Mouse (Mus musculus): ENCODE results near the gene Nr2f1.

Nr2f1 gene

DNA sequence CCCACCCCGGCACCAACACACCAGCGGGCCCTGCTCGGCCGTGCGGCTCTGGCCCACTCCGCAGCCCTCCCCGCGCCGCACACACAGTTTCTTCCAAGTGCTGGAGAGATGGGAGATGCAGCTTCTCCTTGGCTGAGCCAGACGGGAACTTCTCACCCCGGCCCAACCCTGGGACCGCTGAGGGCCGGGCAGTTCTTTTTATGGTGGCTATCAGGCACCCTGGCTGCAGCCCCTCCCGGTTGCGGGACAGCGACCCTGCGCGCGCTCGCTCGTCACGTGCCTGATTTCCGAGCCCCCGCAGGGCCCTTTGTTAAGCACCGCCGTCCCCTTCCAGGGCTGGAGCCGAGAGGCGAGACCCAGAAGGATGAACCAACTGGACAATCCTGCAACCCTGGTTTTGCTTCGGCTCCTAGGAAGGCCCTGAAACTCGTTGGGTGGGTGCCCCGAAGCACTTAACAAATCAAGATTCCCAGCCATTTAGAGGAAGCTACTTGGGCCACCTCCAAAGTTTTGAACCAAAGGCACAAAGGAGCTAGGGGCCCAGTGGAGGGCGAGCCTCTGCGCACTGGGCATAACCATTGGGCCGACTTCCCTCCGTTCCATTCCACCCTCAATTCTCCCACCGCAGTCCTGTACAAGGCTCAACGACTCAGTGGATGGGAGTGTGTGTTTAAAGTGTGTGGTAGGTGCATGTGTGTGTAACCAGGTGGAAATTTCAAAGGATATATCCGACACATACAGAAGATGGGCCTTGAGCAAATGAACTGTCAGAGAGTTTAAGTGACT lies 20.1 kb downstream of the Nr2f1 start:
- DNase-seq (ENCODE audit: low read depth, low spot score): peak; percentile 42

DNA sequence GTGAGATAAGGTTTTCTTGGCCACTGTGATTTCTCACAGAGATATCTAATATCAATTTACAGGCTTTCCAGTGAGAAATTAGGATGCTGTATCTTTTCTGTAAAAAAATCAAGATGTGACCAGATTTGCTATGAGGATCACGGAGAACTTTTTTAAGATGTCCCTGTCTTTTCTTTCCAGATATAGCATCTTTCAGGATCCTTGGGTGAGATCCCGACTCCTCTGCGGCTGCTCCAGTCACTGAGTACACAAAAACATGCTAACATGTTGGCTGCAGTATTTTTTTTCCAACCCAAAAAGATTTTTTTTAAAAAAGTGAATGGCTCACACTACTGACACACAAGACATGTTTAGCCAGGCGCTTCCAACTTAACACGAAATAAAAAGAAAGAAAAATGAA lies 20.8 kb downstream of the Nr2f1 start:
- no peak for DNase-seq (ENCODE audit: low read depth, low spot score)

DNA sequence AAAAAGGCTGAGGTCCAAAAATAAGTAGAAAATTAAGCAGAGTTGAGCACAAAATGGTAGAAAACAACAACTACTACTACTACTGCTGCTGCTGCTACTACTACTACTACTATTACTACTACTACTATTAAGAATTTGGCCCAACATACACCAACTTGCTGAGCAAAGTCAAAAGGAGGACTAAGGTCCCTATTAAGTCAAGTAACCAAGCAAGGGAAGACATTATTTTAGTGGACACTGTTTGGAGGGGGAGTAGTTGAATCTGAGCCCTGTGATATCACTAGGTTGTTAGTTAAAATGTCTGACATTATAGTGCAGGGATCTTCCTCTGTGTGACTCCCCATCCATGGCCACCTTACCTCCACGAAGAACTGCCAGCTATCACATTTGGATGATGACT lies 21.5 kb downstream of the Nr2f1 start:
- no peak for DNase-seq (ENCODE audit: low read depth, low spot score)

DNA sequence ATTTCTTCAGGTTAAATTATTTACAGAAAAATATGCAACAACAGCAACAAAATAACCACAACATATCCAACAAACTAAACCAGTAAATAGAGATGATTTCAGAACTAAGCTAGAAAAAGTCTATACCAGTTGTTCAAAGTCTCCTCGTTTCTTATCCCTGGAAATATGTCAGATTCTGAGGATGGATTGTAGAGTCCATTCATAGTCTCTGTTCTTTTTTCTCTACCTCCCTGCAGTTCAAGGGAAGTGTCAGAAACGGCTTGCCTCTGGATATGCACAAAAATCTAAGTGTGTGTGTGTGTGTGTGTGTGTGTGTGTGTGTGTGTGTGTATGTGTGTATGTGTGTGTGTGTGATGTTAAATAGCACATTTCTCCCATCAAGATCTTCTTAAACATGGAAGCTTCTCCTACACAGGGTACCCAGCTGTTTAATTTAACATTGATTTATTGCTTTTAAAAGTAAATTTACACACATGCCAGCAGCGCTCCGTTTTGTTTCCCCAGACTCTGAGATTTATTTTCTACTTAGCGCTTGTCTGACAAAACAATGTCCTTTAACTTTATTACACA lies 22.1 kb downstream of the Nr2f1 start:
- DNase-seq (ENCODE audit: low read depth, low spot score): no peak

DNA sequence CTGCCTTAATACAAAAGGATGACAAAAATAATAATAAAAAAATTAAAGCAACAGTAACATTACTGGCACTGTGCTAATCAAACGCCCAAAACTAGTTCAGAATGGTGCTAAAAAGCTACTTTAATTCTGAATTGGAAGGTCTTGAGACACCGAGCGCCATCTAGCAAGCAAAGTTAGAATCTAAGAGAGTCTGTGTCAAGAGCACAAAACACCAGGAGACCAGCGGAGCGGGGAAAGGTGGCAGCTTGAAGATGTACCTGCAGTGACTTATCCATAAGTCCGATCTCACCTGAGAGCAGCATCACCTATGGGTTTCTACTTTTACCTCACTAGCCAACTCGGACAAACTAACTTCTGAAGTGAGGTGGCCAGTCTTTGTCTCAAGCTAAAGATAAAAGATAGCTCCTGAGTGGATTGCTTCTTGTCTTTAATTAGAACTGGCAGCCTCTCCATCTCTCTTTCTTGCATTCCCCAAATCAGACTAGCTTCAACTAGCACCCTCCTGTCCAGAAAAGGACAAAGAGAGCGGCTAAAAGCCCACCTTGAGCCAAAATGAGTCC lies 23.7 kb downstream of the Nr2f1 start:
- DNase-seq (ENCODE audit: low read depth, low spot score): peak; percentile 29

DNA sequence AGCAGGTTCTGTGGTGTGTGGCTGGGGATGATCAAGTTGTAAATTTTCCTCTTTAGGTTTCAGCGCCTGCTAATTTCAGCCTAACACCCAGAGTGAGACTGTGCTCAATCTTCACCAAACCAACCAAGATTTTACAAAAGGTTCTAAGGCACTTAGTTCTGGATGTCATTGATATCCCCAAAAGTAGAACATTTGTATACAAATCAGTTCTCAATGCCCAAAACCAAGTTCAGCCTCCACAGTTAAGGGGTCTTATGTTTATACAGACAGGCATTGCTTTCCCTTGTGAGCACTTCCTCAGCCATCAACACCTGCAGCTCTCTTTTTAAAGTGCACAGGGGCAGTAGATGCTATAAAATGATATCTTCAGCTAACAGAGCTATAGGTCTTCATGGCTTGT lies 24.7 kb downstream of the Nr2f1 start:
- DNase-seq (ENCODE audit: low read depth, low spot score): no peak

DNA sequence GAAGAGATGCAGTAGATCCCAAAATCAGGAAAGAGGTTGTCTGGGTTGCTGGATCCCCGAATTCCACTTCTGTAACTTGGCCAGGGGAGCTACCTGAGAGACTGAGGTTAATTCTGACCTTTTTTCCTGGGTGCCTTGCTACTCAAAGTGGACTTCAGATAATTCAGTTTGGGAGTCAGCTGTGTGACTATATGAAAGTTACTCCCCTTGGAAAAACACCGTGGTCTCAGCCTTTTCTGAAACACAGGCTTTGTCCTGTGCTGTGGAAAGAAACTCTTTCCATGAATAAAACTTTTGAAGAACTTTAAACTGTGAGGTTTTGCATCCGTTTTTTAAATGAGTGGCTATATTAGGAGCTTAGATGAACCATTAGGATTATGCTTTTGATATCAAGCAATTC lies 25.4 kb downstream of the Nr2f1 start:
- no peak for DNase-seq (ENCODE audit: low read depth, low spot score)

DNA sequence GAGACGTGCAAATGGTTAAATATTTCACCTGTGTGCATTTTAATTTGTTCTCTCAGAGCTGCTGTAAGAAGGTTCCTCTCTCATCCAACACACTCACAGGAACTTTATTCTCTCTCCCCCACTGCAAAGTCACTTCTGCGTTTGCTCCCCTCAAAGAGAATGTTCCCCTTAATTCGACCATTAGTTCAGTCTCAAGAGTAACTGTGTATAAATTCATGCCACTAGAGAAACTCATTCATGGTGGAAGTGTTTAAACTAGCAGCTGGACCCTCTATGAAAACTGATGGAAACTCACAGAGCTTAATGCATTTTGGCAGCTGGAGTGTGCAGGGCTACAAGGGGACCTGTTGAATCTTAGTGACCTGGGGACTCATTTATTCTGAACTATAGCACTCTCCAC lies 26.7 kb downstream of the Nr2f1 start:
- no peak for DNase-seq (ENCODE audit: low read depth, low spot score)

DNA sequence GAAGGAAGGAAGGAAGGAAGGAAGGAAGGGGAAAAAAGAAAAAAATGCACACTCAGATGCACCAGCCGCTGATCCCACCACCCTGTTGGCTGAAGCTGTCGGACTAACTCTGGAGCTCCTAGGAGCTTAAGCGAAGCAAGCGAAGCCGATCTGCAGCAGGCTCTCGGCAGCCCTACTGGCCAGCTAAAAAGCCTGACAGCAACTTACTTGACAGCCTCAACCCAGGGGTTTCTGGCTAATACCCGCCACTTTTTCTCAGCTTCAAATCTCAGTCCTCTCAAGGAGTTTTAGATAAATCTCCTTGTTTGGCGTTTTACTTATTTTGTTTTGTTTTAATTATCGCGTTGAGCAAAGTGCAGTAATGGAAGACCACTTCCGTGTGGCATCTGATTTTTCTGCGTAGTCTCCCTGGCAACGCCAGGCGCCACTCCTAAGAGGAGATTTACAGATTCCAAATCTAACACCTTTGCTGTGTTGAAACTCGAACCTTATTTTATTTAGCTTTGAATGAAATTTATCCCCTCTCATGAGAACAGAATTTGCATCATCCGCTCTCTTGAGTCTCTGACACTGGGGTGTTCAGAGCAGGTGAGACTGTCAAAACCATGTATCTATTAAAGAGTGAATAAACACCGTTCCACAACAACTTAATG lies 27.4 kb downstream of the Nr2f1 start:
- DNase-seq (ENCODE audit: low read depth, low spot score): no peak

DNA sequence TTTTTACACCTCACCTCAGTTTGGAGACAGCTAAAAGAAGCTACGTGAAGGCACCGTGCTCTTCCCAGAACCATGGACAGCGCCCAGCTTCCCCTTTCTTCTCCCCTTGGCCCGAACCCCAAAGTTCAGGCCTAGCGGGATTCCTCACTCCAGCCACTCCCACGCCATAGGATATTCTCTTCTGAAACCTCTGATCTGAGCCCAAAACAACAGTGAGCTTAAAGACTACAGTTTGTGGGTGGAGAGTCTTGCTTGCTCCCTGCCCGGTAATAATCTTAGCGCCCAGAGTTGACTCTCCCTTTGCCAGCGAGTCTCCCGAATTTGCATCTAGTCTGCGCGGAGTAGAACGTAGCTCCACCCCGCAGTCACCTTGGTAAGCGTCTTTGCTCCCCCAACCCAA lies 28.2 kb downstream of the Nr2f1 start:
- peak; percentile 58 for DNase-seq (ENCODE audit: low read depth, low spot score)

DNA sequence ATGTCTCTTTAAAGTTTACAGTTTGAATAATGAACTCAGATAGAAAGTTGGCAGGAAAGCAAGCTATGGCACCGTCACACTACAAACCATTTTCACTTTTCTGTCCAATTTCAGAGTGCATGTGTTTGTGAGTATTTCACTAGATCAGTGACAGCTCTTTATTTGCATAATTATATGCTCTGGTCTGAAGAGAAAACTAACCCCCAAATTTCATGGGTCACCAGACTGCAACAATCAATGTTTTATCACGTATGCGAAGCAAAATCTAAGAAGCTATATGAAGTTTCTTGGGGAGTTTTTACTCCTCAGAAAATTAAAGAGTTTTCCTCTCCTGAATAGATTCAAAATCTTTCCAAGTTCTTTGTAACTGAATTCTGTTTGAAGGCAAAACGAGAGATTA lies 31.4 kb downstream of the Nr2f1 start:
- no peak for DNase-seq (ENCODE audit: low read depth, low spot score)

DNA sequence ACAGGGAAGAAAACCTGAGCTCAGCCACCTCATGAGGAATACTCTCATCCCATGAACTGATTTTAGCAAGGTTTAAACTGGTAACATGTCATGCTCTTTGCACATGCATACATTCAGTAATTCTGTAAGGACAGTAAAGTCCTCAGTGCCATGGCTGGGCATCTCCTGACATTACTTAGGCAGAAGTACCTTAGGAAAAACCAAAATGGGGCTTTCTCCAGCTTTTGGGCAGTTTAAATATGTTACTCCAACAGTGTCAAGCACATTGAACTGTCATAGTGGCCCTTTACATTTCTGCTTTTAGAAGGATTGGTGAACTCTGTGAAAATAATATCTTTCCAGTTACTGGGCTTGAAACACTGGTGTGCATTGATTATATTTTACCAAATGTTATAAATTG lies 34.6 kb downstream of the Nr2f1 start:
- DNase-seq (ENCODE audit: low read depth, low spot score): no peak

DNA sequence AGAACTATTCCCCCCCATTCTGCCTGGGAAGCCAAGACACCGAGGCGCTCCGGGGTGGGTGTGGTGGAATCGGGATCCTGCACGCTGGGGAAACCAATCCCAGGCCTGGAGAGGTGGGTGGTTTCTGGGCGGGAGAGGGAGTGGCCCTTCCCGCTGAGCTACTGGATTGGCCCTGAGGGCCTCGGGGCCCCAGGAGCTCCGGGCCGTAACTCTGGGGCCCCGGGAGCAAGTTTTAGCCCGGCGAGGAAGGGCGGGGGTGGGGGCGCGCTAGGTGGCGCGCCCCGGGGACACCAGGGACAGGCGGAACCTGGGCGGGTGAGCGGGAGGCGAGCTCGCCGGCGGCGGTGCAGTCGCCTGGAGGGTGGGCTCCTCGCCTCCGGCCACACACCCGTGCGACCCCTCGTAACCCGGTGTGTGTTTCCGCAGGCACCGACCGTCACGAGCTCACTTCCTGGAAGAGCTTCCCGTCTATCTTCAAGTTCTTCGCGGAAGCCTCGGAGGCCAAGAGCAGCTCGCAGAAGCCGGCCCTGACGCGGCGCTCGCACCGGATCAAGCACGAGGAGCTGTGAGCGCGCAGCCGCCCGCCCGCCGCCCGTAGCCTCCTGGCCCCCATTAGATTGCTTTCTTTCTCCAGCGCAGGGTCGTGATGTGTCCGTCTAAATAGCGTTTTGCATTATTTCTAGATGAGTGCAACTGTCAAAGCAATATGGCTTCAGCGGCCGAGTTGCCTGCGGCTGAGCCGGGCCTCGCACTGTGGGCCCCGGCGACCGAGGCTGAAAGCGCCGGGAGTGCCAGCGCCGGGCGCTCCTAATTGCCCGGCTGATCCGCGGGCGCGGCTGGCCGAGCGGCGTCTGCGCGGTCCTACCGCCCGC lies 36.2 kb downstream of the Nr2f1 start:
- peak; percentile 92 for DNase-seq (ENCODE audit: low read depth, low spot score)

DNA sequence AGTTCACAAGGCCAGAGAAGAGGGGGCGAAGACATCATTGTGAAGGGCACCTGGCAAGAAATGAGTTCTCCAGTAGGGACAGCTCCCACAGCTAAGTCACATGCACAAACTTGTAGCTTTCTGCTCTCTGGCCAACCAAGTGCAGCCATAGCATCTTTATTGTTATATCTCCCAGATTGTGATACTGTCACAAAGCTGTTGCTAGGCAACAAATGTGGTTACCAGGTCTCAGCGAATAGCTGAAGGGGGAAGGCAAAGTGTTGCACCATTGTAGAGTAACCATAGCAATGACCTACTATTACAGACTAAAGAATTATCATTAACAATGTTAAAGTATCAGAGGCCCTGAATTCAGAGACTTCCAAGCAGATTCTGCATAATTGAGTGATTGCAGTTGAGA lies 37.4 kb downstream of the Nr2f1 start:
- DNase-seq (ENCODE audit: low read depth, low spot score): peak; percentile 36

DNA sequence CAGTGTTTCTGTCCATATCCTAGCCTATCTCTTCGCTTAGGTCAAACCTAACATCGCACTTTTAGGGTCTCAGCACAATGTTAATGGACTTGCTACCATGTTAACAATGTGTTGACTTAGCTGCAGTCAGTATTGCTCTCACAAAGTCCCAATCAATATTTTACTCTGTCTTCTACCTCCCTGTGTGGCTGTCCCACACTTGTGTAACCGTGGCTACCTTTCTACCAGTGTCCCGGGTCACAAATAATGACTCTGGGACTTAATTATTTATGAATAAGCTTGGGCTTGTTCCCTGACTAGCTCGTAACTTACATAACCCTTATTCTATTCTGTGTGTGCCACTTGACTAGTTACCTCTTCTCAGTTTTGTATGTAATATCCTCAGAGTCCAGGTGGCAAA lies 42.1 kb downstream of the Nr2f1 start:
- DNase-seq (ENCODE audit: low read depth, low spot score): no peak
